Mouse (Mus musculus) liver, postnatal 0 days (tissue): ENCODE results near the gene Gstp1.
"Not testable (repeated sequence)": the region's sequence is repeated elsewhere in the genome, so short reads cannot be mapped to it uniquely, and the experiment has no call there.

Experiments
- CTCF ChIP-seq: sonication (generic); IDR thresholded peaks from 2 replicates; pipeline ENCODE4 v1.5.1; 2016; ENCODE audit warnings: antibody characterized with exemption, low read depth
- EP300 ChIP-seq: IDR thresholded peaks from 2 replicates; pipeline ENCODE4 v1.6.1; 2016; ENCODE audit warnings: antibody characterized with exemption, low read depth, mild to moderate bottlenecking

DNA sequence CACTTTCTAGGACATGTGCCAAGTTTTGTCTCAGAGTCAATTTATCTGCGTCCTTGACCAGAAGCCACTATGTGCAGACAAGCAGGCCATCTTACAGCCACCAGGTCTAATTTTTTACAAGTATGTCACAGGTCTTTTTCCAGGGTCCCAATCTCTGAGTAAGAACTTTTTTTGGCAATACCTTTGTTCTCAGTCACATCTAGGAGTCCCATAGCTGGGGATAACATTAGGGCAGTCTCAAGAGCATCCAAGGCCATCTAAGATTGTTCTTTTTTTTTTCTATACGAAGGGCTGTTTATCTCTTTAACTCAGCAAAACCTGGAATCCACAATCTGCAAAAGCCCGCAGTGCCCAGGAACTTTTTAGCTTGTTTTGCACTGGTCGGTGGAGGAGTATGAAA, 25.6 kb upstream of the Gstp1 start:
- TF ChIP-seq CTCF, EP300: not testable (repeated sequence)
